Mouse (Mus musculus) forebrain, embryonic 15.5 days (tissue): ENCODE results near the gene Asgr1. TPM values are rescaled to one million over a fixed set of nuclear protein-coding genes. Genes with fewer than 3 reads are reported as not detected.
A peak's percentile ranks its signal among the peaks of the same experiment; 100 is the strongest.

ENCODE experiments used
- microRNA counts: library from miRNA; unstranded; fragments of <30 nt; microRNA quantifications from one replicate; lab custom pipeline; 2016
- microRNA-seq: library from miRNA; unstranded; fragments of <30 nt; microRNA quantifications from one replicate; pipeline ENCODE4, GENCODE M21; 2016
- polyA plus RNA-seq: library from polyadenylated mRNA; unstranded; fragments of >200 nt; fragmentation: Nextera tagmentation; extraction: Ambion mirVana; gene quantifications from 2 replicates; pipeline ENCODE4 v1.2.1, GENCODE M21; 2015

Gene Asgr1
- polyA plus RNA-seq, 1 experiment from 2014 or later = 2.0 TPM

MicroRNA genes within 50 kb of the gene (microRNA counts, 519-probe panel; counts per million panel counts)
- not detected for microRNA mmu-miR-324-3p (lab: Ali Mortazavi, UCI)
- microRNA mmu-miR-324-5p (lab: Ali Mortazavi, UCI) = 2,952 counts per million, percentile 71 among the panel's probes with 10 or more counts

Small RNA genes within 50 kb of the gene (microRNA-seq; reads per million reads assigned to microRNA genes)
- gene Mir324 = 3,302 reads per million, percentile 89 among the genes with 10 or more reads in this experiment

Other genes with a start within 250 kb of the Asgr1 start
- gene Tmem102, start 248.5 kb upstream of the Asgr1 start, polyA plus RNA-seq = 0.61 and 0.98 TPM in 2 replicates
- not detected in 2 replicates for gene Gm39566, start 238.8 kb upstream of the Asgr1 start, polyA plus RNA-seq
- gene Spem2, start 235.6 kb upstream of the Asgr1 start, polyA plus RNA-seq = not detected in 2 replicates
- 0.33 and 0.36 TPM in 2 replicates for gene Spem1, start 231.9 kb upstream of the Asgr1 start, polyA plus RNA-seq
- 20.9 and 21.3 TPM in 2 replicates for gene Nlgn2, start 216.3 kb upstream of the Asgr1 start, polyA plus RNA-seq
- 333 and 335 TPM in 2 replicates for gene Tmem256, start 215.6 kb upstream of the Asgr1 start, polyA plus RNA-seq
- gene Plscr3, start 207.7 kb upstream of the Asgr1 start, polyA plus RNA-seq = 51.0 and 51.2 TPM in 2 replicates
- gene Tnk1, start 195.4 kb upstream of the Asgr1 start, polyA plus RNA-seq = 0.27 and 0.36 TPM in 2 replicates
- not detected in 2 replicates for gene Tmem95, start 176.1 kb upstream of the Asgr1 start, polyA plus RNA-seq
- 1.2 and 1.3 TPM in 2 replicates for gene Kctd11, start 172.7 kb upstream of the Asgr1 start, polyA plus RNA-seq
- gene Acap1, start 158.5 kb upstream of the Asgr1 start, polyA plus RNA-seq = 0.48 and 0.51 TPM in 2 replicates
- gene 2810408A11Rik, start 153.1 kb upstream of the Asgr1 start, polyA plus RNA-seq = 19.9 and 20.7 TPM in 2 replicates
- 18.5 and 23.0 TPM in 2 replicates for gene Neurl4, start 153.0 kb upstream of the Asgr1 start, polyA plus RNA-seq
- gene Gps2, start 140.2 kb upstream of the Asgr1 start, polyA plus RNA-seq = 79.6 and 92.2 TPM in 2 replicates
- 1,167 and 1,257 TPM in 2 replicates for gene Eif5a, start 132.1 kb upstream of the Asgr1 start, polyA plus RNA-seq
- 5.6 and 5.8 TPM in 2 replicates for gene Ybx2, start 118.3 kb upstream of the Asgr1 start, polyA plus RNA-seq
- 6.4 and 7.5 TPM in 2 replicates for gene Slc2a4, start 105.9 kb upstream of the Asgr1 start, polyA plus RNA-seq
- 0.28 and 0.56 TPM in 2 replicates for gene Cldn7, start 89.3 kb upstream of the Asgr1 start, polyA plus RNA-seq
- gene Ctdnep1, start 72.9 kb upstream of the Asgr1 start, polyA plus RNA-seq = 18.4 and 20.8 TPM in 2 replicates
- 170 and 171 TPM in 2 replicates for gene Elp5, start 71.6 kb upstream of the Asgr1 start, polyA plus RNA-seq
- 610 and 626 TPM in 2 replicates for gene Gabarap, start 62.9 kb upstream of the Asgr1 start, polyA plus RNA-seq
- gene Phf23, start 58.3 kb upstream of the Asgr1 start, polyA plus RNA-seq = 71.5 and 75.6 TPM in 2 replicates
- 35.3 and 37.5 TPM in 2 replicates for gene Dvl2, start 53.5 kb upstream of the Asgr1 start, polyA plus RNA-seq
- gene Acadvl, start 38.7 kb upstream of the Asgr1 start, polyA plus RNA-seq = 57.0 and 60.7 TPM in 2 replicates
- gene Dlg4, start 37.1 kb upstream of the Asgr1 start, polyA plus RNA-seq = 27.8 and 29.8 TPM in 2 replicates
- not detected in 2 replicates for gene Asgr2, start 38.6 kb downstream of the Asgr1 start, polyA plus RNA-seq
- 0.56 and 0.64 TPM in 2 replicates for gene Mgl2, start 76.2 kb downstream of the Asgr1 start, polyA plus RNA-seq
- gene Clec10a, start 102.1 kb downstream of the Asgr1 start, polyA plus RNA-seq = 0.73 and 0.75 TPM in 2 replicates
- 3.2 and 3.6 TPM in 2 replicates for gene Slc16a11, start 158.7 kb downstream of the Asgr1 start, polyA plus RNA-seq
- 14.9 and 17.7 TPM in 2 replicates for gene Slc16a13, start 167.0 kb downstream of the Asgr1 start, polyA plus RNA-seq
- 5.7 and 6.1 TPM in 2 replicates for gene Bcl6b, start 175.7 kb downstream of the Asgr1 start, polyA plus RNA-seq
- 191 and 199 TPM in 2 replicates for gene 0610010K14Rik, start 183.8 kb downstream of the Asgr1 start, polyA plus RNA-seq
- gene Gm21988, start 185.7 kb downstream of the Asgr1 start, polyA plus RNA-seq = 12.9 and 13.0 TPM in 2 replicates
- gene Rnasek, start 185.8 kb downstream of the Asgr1 start, polyA plus RNA-seq = 271 and 278 TPM in 2 replicates
- 0.66 and 0.79 TPM in 2 replicates for gene Alox12, start 201.3 kb downstream of the Asgr1 start, polyA plus RNA-seq